Mouse (Mus musculus) embryonic facial prominence, embryonic 11.5 days (tissue): ENCODE measurements at regions not wholly inside any gene's neighbourhood (a gene's known extent, or its start where the extent isn't known, plus 50 kb on each side); places are given as distances from the start of the nearest gene placed in this dataset.

Source experiments
- ATAC-seq: fragments of 200-750 bp; cut with Nextera tagmentation; replicated peaks from 2 replicates; pipeline ENCODE4 v1.8.0; 2017; ENCODE audit warnings: low read depth; ENCODE audit not compliant: insufficient number of reproducible peaks, low FRiP score, low TSS enrichment
- DNase-seq: peaks from one replicate; pipeline ENCODE4 v3.0.0-alpha.2; 2015; ENCODE audit warnings: low spot score
- H3K27ac ChIP-seq: fragments of 300-500 bp; sonication (generic); replicated peaks from 2 replicates; pipeline ENCODE4 v1.5.1; 2014; ENCODE audit warnings: mild to moderate bottlenecking, low read depth, low read length, control low read depth
- H3K27me3 ChIP-seq: fragments of 300-500 bp; sonication (generic); 2 replicates; pipeline ENCODE4 v1.6.1; 2014; ENCODE audit warnings: mild to moderate bottlenecking, low read length, moderate library complexity, mixed read lengths; ENCODE audit not compliant: control insufficient read depth, insufficient read depth
- H3K36me3 ChIP-seq: fragments of 300-500 bp; sonication (generic); replicated peaks from 2 replicates; pipeline ENCODE4 v1.6.1; 2014; ENCODE audit warnings: low read depth, mild to moderate bottlenecking, low read length, moderate library complexity, mixed read lengths; ENCODE audit not compliant: control insufficient read depth, insufficient read depth
- H3K4me1 ChIP-seq: fragments of 300-500 bp; sonication (generic); 2 replicates; pipeline ENCODE4 v1.6.1; 2014; ENCODE audit warnings: low read length, mixed read lengths; ENCODE audit not compliant: control insufficient read depth, insufficient read depth
- H3K4me2 ChIP-seq: fragments of 300-500 bp; sonication (generic); 2 replicates; pipeline ENCODE4 v1.6.1; 2014; ENCODE audit warnings: low read depth, mild to moderate bottlenecking, control low read depth, low read length, moderate library complexity
- H3K4me3 ChIP-seq: fragments of 300-500 bp; sonication (generic); 2 replicates; pipeline ENCODE4 v1.5.1; 2014; ENCODE audit warnings: low read depth, low read length, control low read depth
- H3K9ac ChIP-seq: fragments of 300-500 bp; sonication (generic); replicated peaks from 2 replicates; pipeline ENCODE4 v1.6.1; 2014; ENCODE audit warnings: mild to moderate bottlenecking, control low read depth, low read length
- H3K9me3 ChIP-seq: fragments of 300-500 bp; sonication (generic); replicated peaks from 2 replicates; pipeline ENCODE4 v1.6.1; 2016; ENCODE audit warnings: mild to moderate bottlenecking, low read length, inconsistent platforms, mixed read lengths; ENCODE audit not compliant: control insufficient read depth
- WGBS: fragments of 180-500 bp; shearing (Covaris S2); extraction: QIAGEN DNeasy Blood & Tissue Kit; methylation state at CpG from one replicate; pipeline ENCODE4 v1.1.7; 2014; 5-methylcytosine and 5-hydroxymethylcytosine counted together

DNA sequence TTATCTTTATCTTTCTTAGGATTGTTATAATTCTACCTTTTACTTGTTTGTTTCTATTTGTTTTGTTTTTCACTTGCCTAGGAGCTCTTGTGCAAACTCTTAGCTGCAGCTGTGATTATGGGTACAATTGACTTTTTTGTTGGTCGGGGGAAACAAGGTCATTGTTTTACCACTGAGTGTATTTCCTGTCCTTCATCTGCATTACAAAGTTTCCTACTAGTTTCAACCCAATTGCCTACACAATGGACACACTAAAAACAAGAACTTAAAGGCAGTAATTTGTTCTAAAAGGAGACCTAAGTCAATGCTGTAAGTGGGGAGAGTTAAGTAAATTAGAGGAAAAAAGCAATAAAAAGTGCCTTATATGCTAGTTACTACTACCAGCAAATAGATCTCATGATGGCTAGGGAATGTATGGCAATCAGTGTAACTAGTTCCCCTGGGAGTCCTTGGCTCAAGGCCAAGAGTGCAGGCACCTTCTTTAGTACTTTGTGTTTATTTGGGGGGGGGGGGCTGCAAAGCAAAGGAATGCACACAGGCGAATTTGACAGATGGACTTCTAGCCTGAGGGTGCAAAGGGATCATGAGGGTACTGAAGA, 462.0 kb downstream of the Poteg start:
- 24% methylated on average over 2 of the region's 2 CpGs for WGBS
- H3K27me3 ChIP-seq: no peaks in the 10 kb centered on the region
- DNase-seq: peak; percentile 32
- no peak overlapping the region for H3K9ac ChIP-seq
- H3K4me2 ChIP-seq: no peak overlapping the region
- no peaks in the 10 kb centered on the region for H3K9me3 ChIP-seq
- ATAC-seq: no peak
- no peaks in the 10 kb centered on the region for H3K36me3 ChIP-seq
- no peaks in the 10 kb centered on the region for H3K4me1 ChIP-seq
- no peak overlapping the region for H3K27ac ChIP-seq
- no peak overlapping the region for H3K4me3 ChIP-seq

DNA sequence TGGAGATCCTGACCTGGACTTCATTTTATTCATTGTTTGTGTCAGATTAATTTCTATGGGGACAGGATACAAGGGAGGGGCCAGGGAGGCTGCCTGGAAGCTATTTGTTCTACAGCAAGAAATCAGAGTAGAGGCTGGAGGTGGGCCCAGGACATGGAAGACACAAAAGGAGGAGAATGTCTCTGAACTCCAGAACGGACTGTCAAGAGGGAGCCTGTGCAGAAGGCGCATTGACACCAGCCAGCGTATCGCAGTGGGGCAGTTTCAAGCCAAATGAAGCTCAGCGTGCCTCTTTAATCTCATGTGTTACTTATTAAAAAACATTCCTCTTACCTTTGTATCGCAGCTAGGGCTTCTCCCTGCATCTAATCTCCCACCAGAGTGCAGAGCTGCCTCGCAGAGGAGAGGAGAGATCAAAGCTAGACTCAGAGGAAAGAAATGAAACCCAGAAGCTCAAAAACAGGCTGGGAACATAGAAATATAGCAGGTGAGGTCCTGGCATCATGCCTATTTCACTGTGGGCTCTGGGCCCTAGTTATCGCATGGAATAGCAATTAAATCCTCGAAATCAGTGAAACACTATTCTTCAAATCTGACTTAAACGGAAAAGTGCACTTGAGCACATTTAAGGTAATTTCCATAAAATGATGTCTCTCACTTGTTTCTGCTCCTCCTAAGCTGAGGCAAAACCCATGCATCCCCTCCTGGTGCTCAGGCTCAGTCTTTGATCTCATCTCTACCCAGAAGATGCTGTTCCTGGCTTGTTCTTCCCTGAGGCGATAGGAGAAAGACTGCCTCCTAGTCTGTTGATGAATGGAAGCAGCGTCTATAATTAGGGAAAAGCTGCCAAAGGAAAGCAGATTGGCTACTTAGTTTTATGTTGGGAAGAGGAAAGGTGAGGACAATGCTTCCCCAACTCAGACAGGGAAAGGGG, 491.4 kb downstream of the Poteg start:
- Histone ChIP-seq H3K27ac (no peak overlapping the region), H3K36me3 (no peaks in the 10 kb centered on the region), H3K4me3 (no peak overlapping the region), H3K9ac (no peak overlapping the region), H3K27me3 (no peaks in the 10 kb centered on the region), H3K4me2 (no peak overlapping the region), H3K4me1 (no peaks in the 10 kb centered on the region), H3K9me3 (no peaks in the 10 kb centered on the region)
- ATAC-seq (no peak; the same call in 1 of the 2 replicates), DNase-seq (peak; percentile 47)
- 43% methylated on average over 12 of the region's 12 CpGs for whole genome bisulfite sequencing

DNA sequence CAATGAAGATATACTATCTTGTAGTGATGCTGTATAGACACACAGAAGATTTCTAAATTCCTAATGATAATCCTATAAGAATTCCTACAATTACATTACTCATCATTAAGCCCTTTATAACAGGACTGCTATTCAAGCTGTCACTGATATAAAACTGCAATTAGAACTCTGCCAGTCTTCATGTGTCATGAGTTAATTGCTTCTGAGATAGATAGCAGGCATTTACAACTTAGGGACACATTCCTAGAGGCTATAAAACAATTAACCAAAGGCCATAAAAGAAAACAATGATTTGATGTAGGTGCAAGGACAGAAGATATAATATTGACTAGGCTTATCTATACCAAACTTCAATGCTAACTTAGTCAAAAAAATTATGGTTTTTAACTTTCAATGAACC, 507.5 kb downstream of the Poteg start:
- Histone ChIP-seq H3K9ac (no peak overlapping the region), H3K4me1 (no peaks in the 10 kb centered on the region), H3K27ac (no peak overlapping the region), H3K27me3 (no peaks in the 10 kb centered on the region), H3K4me2 (no peak overlapping the region), H3K4me3 (no peak overlapping the region), H3K9me3 (no peaks in the 10 kb centered on the region), H3K36me3 (no peaks in the 10 kb centered on the region)
- no peak for DNase-seq
- no peak for ATAC-seq

DNA sequence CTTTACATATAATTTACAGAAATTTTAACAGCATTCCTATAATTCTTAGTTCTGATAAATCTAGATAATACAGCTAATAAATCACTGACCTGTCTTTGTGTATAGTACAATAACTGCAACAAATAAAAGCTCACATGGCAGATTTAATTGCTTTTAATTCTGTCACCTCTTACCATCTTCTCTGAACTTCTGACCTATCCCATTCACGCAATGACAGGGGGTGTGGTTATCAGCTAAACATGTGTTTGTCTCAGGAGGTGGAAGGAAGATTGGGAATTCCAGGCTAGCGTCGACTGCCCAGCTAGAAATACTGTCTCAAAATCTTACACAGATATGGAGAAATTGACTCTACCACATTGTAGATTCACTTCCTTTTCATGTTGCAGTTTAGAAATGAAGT, 533.5 kb downstream of the Poteg start:
- H3K36me3 ChIP-seq: no peaks in the 10 kb centered on the region
- no peak overlapping the region for H3K4me3 ChIP-seq
- H3K9ac ChIP-seq: no peak overlapping the region
- 36% methylated on average over 3 of the region's 3 CpGs for WGBS
- no peak overlapping the region for H3K4me2 ChIP-seq
- no peaks in the 10 kb centered on the region for H3K27me3 ChIP-seq
- ATAC-seq (no peak), DNase-seq (no peak)
- H3K9me3 ChIP-seq: no peaks in the 10 kb centered on the region
- H3K4me1 ChIP-seq: no peaks in the 10 kb centered on the region
- H3K27ac ChIP-seq: no peak overlapping the region

DNA sequence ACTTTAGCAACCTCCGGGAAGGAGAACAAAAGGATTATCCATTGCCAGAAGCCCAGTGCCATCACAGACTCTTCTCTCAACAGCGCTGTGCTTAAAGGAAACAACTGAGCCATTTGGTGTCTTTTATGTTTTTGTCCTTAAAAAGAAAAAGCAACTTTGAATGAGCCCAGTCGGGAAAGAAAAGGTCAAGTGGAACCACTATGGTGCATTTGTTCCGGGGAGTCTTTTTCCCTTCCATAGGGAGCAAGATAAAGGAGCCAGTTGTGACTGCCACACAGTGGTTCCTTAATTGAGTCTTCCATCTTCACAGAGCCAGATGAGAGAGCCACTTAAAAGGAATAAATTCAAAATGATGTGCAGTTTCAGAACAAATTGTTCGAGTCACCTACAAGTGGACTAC, 534.3 kb downstream of the Poteg start:
- H3K27me3 ChIP-seq: no peaks in the 10 kb centered on the region
- ATAC-seq (no peak), DNase-seq (no peak)
- WGBS: 58% methylated on average over 5 of the region's 5 CpGs
- H3K4me3 ChIP-seq: no peak overlapping the region
- no peaks in the 10 kb centered on the region for H3K4me1 ChIP-seq
- H3K9ac ChIP-seq: no peak overlapping the region
- no peaks in the 10 kb centered on the region for H3K36me3 ChIP-seq
- H3K9me3 ChIP-seq: no peaks in the 10 kb centered on the region
- no peak overlapping the region for H3K4me2 ChIP-seq
- H3K27ac ChIP-seq: no peak overlapping the region

DNA sequence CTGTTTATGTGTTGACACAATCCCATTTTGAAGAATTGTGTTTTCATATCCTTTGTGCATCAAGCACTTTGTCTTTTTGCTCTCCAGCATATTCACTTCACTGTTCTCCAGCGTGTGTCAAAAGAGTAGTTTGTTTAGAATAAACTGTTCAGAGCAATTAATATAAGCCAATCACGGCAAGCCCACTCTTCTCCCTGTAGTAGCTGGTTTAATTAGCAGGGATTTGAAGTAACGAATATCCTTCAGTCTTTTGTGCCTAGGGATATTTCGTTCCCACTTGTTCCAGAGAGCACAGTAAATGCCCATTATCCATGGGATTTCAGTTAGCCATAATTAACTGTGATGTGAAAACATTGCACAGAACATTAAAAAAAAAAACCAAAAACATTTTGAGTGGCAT, 565.4 kb downstream of the Poteg start:
- whole genome bisulfite sequencing: 76% methylated on average over 4 of the region's 4 CpGs
- Histone ChIP-seq H3K27me3 (no peaks in the 10 kb centered on the region), H3K4me3 (no peak overlapping the region), H3K4me2 (no peak overlapping the region), H3K9ac (no peak overlapping the region), H3K4me1 (no peaks in the 10 kb centered on the region), H3K36me3 (no peaks in the 10 kb centered on the region), H3K27ac (no peak overlapping the region), H3K9me3 (no peaks in the 10 kb centered on the region)
- ATAC-seq (no peak), DNase-seq (no peak)
